Mouse (Mus musculus): ENCODE results near the gene Hvcn1.

The Hvcn1 gene

GRCm38 (mm10) chr5:122234319-122235195 lies 28.0 kb downstream of the Hvcn1 start:
- in situ Hi-C loops (cut with MseI, MboI): no loop called here

- in situ Hi-C loops (cut with MseI, MboI): no loop called here
These were observed 28.7 kb downstream of the Hvcn1 start for GRCm38 (mm10) chr5:122235196-122235836.

- in situ Hi-C loops (cut with MseI, MboI): no loop called here
These were observed 30.6 kb downstream of the Hvcn1 start for GRCm38 (mm10) chr5:122237200-122237599.

GRCm38 (mm10) chr5:122239618-122240017 lies 33.0 kb downstream of the Hvcn1 start:
- in situ Hi-C loops (cut with MseI, MboI): no loop called here

- in situ Hi-C loops (cut with MseI, MboI): no loop called here
These were observed 33.9 kb downstream of the Hvcn1 start for GRCm38 (mm10) chr5:122240521-122240920.

GRCm38 (mm10) chr5:122240989-122241388 lies 34.4 kb downstream of the Hvcn1 start:
- in situ Hi-C loops (cut with MseI, MboI): no loop called here

GRCm38 (mm10) chr5:122242521-122243123 lies 36.0 kb downstream of the Hvcn1 start:
- in situ Hi-C loops (cut with MseI, MboI): no loop called here

- in situ Hi-C loops (cut with MseI, MboI): no loop called here
These were observed 37.3 kb downstream of the Hvcn1 start for GRCm38 (mm10) chr5:122243781-122244523.

GRCm38 (mm10) chr5:122245186-122245585 lies 38.6 kb downstream of the Hvcn1 start:
- in situ Hi-C loops (cut with MseI, MboI): no loop called here

- in situ Hi-C loops (cut with MseI, MboI): no loop called here
These were observed 40.1 kb downstream of the Hvcn1 start for GRCm38 (mm10) chr5:122246547-122247167.

- in situ Hi-C loops (cut with MseI, MboI): no loop called here
These were observed 40.9 kb downstream of the Hvcn1 start for GRCm38 (mm10) chr5:122247529-122247928.

- in situ Hi-C loops (cut with MseI, MboI): no loop called here
These were observed 41.3 kb downstream of the Hvcn1 start for GRCm38 (mm10) chr5:122247934-122248333.

GRCm38 (mm10) chr5:122249281-122249680 lies 42.7 kb downstream of the Hvcn1 start:
- in situ Hi-C loops (cut with MseI, MboI): no loop called here

- in situ Hi-C loops (cut with MseI, MboI): no loop called here
These were observed 45.4 kb downstream of the Hvcn1 start for GRCm38 (mm10) chr5:122251895-122252606.

GRCm38 (mm10) chr5:122258027-122258741 lies 51.6 kb downstream of the Hvcn1 start:
- in situ Hi-C loops (cut with MseI, MboI): no loop called here

- in situ Hi-C loops (cut with MseI, MboI): no loop called here
These were observed 55.5 kb downstream of the Hvcn1 start for GRCm38 (mm10) chr5:122262104-122262503.

GRCm38 (mm10) chr5:122263933-122264905 lies 57.6 kb downstream of the Hvcn1 start, which contains the start of gene Tctn1:
Gene Tctn1 (minus strand): TSS chr5:122264460.
- in situ Hi-C loops (cut with MseI, MboI): no loop called here

- in situ Hi-C loops (cut with MseI, MboI): loop anchor here (5.0 kb wide), 2 partner anchors 77 to 82 kb away; no protein-coding TSS in a partner anchor
These were observed 58.6 kb downstream of the Hvcn1 start for GRCm38 (mm10) chr5:122265187-122265586.

- in situ Hi-C loops (cut with MseI, MboI): loop anchor here (5.0 kb wide), 2 partner anchors 76 to 81 kb away; no protein-coding TSS in a partner anchor
These were observed 59.3 kb downstream of the Hvcn1 start for GRCm38 (mm10) chr5:122265942-122266341.

Data from mouse trophoblast stem cell (cell line).